Mouse (Mus musculus) hindbrain, embryonic 15.5 days (tissue): ENCODE results near the gene Ybx1. TPM values are rescaled to one million over a fixed set of nuclear protein-coding genes. Genes with fewer than 3 reads are reported as not detected.

Source experiments
- polyA plus RNA-seq: library from polyadenylated mRNA; unstranded; fragments of >200 nt; fragmentation: Nextera tagmentation; extraction: Ambion mirVana; gene quantifications from 2 replicates; pipeline ENCODE4 v1.2.1, GENCODE M21; 2015

The Ybx1 gene
- polyA plus RNA-seq, 1 experiment from 2014 or later: 932 TPM

Other genes with a start within 250 kb of the Ybx1 start
- 89.6 and 90.3 TPM in 2 replicates for gene Slc2a1, start 185.9 kb downstream of the Ybx1 start, polyA plus RNA-seq
- gene Zfp691, start 120.4 kb downstream of the Ybx1 start, polyA plus RNA-seq: 4.0 and 5.4 TPM in 2 replicates
- gene Ermap, start 104.6 kb downstream of the Ybx1 start, polyA plus RNA-seq: 0.41 and 0.91 TPM in 2 replicates
- gene Svbp, start 99.3 kb downstream of the Ybx1 start, polyA plus RNA-seq: 221 and 231 TPM in 2 replicates
- gene Tmem269, start 76.4 kb downstream of the Ybx1 start, polyA plus RNA-seq: 0.16 TPM in 2 replicates
- gene AU022252, start 61.9 kb downstream of the Ybx1 start, polyA plus RNA-seq: 28.7 and 29.4 TPM in 2 replicates
- gene P3h1, start 61.7 kb downstream of the Ybx1 start, polyA plus RNA-seq: 11.6 and 12.0 TPM in 2 replicates
- 0.80 and 1.2 TPM in 2 replicates for gene Cldn19, start 39.2 kb downstream of the Ybx1 start, polyA plus RNA-seq
- gene Ppih, start 25.9 kb upstream of the Ybx1 start, polyA plus RNA-seq: 44.8 and 51.2 TPM in 2 replicates
- gene Ccdc30, start 120.9 kb upstream of the Ybx1 start, polyA plus RNA-seq: 20.0 and 21.3 TPM in 2 replicates
- gene Ppcs, start 127.8 kb upstream of the Ybx1 start, polyA plus RNA-seq: 20.4 and 20.8 TPM in 2 replicates
- gene Zmynd12, start 128.2 kb upstream of the Ybx1 start, polyA plus RNA-seq: 0.35 and 0.47 TPM in 2 replicates
- gene Rimkla, start 198.0 kb upstream of the Ybx1 start, polyA plus RNA-seq: 25.6 and 28.9 TPM in 2 replicates
- 29.3 and 31.8 TPM in 2 replicates for gene Foxj3, start 242.4 kb upstream of the Ybx1 start, polyA plus RNA-seq
- 10.2 and 11.1 TPM in 2 replicates for gene Frg2f1, start 244.9 kb upstream of the Ybx1 start, polyA plus RNA-seq